Mouse (Mus musculus): ENCODE measurements around the gene Ifrd2. TPM values are rescaled to one million over a fixed set of nuclear protein-coding genes. Genes with fewer than 3 reads are reported as not detected.

The Ifrd2 gene
- polyA plus RNA-seq, 1 experiment from 2014 or later, result 16.5 TPM

DNA sequence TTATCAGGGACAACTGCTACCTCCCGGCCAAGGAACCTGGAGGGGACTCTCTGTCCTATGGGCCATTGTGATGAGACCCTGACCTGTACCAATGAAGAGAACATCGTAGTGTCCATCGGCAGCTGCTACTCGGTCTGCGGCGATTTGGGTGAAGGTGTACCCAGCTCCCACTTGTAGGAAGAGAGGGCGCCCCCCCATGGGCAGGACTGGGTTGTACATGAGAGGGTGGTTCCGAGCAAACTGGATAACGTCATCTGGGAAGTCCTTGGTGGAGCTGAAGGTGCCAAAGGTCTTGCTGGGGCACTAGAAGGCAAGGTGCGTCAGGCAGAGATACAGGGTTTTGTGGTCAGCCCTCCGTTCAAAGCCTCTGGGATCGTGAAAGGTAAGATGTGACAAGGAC lies 13.3 kb downstream of the Ifrd2 start:
- H3K4me2 ChIP-seq (replicated peaks), result no peak overlapping the region
- WGBS, result 85% methylated on average over 12 of the region's 12 CpGs

GRCm38 (mm10) chr9:107601275-107601674 lies 13.8 kb downstream of the Ifrd2 start:
- Histone ChIP-seq H3K27me3 (ENCODE audit: control insufficient read depth, insufficient read depth, low read length) (no peaks in the 10 kb centered on the region), H3K36me3 (replicated peaks; ENCODE audit: control insufficient read depth, insufficient read depth) (no peaks in the 10 kb centered on the region), H3K4me1 (replicated peaks; ENCODE audit: control insufficient read depth, insufficient read depth, low read length) (peaks cover 12% of the 10 kb centered on the region), H3K9me3 (ENCODE audit: control insufficient read depth, low read length) (no peaks in the 10 kb centered on the region), H3K27ac (no peak overlapping the region), H3K4me3 (replicated peaks; ENCODE audit: low read length) (no peak overlapping the region), H3K9ac (no peak overlapping the region), H3K4me2 (replicated peaks) (no peak overlapping the region)
- 87% methylated on average over 11 of the region's 11 CpGs for WGBS
- ATAC-seq (ENCODE audit: low FRiP score) (no peak), DNase-seq (ENCODE audit: low spot score) (no peak)

More for the DNA sequence above, 13.3 kb downstream of the Ifrd2 start:
- H3K4me3 ChIP-seq (replicated peaks; ENCODE audit: low read length), result no peak overlapping the region
- H3K27me3 ChIP-seq (ENCODE audit: control insufficient read depth, insufficient read depth, low read length), result no peaks in the 10 kb centered on the region
- DNase-seq (ENCODE audit: low spot score) (no peak), ATAC-seq (ENCODE audit: low FRiP score) (no peak)
- no peak overlapping the region for H3K27ac ChIP-seq
- no peaks in the 10 kb centered on the region for H3K9me3 ChIP-seq (ENCODE audit: control insufficient read depth, low read length)
- peaks cover 12% of the 10 kb centered on the region for H3K4me1 ChIP-seq (replicated peaks; ENCODE audit: control insufficient read depth, insufficient read depth, low read length)
- no peak overlapping the region for H3K9ac ChIP-seq
- H3K36me3 ChIP-seq (replicated peaks; ENCODE audit: control insufficient read depth, insufficient read depth), result no peaks in the 10 kb centered on the region

DNA sequence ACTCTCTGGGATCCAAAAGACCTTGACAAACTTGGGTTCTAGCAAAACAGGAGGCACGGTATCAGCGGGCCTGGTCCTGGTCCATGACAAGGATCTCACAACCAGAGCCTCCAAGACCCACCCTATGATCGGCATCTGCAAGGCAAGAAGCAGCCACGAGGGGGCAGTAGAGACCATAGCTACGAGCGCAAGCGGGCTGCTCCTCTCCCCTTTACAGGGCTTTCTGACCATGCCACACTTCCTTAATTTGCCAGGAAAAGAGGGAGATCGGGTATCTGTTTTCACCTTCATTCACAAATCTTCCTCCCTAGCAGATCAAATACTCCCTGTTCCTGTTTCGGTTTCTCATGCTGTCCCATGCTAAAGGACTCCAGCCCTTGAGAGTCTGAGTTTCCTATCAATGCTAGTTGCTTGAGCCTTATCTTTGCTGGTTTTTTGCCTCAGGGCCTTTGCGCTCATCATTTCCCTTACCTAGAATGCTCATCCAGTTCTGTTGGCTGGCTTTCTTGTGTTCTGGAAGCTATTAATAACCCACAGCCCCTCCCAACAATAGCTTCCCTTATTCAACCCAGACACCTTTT lies 14.7 kb downstream of the Ifrd2 start:
- ATAC-seq (ENCODE audit: low FRiP score) (peak; percentile 58; the same call in 1 of the 2 replicates), DNase-seq (ENCODE audit: low spot score) (peak; percentile 98)
- Histone ChIP-seq H3K9me3 (ENCODE audit: control insufficient read depth, low read length) (no peaks in the 10 kb centered on the region), H3K36me3 (replicated peaks; ENCODE audit: control insufficient read depth, insufficient read depth) (no peaks in the 10 kb centered on the region), H3K4me3 (replicated peaks; ENCODE audit: low read length) (no peak overlapping the region), H3K27ac (no peak overlapping the region), H3K4me2 (replicated peaks) (no peak overlapping the region), H3K27me3 (ENCODE audit: control insufficient read depth, insufficient read depth, low read length) (no peaks in the 10 kb centered on the region), H3K9ac (0 out of 2 replicates have a peak overlapping the region, but pooled peaks have one; percentile 33), H3K4me1 (replicated peaks; ENCODE audit: control insufficient read depth, insufficient read depth, low read length) (peaks cover 20% of the 10 kb centered on the region)
- WGBS, result 16% methylated on average over 10 of the region's 10 CpGs

- H3K36me3 ChIP-seq (replicated peaks; ENCODE audit: control insufficient read depth, insufficient read depth), result no peaks in the 10 kb centered on the region
- no peak overlapping the region for H3K9ac ChIP-seq
- 87% methylated on average over 6 of the region's 6 CpGs for WGBS
- H3K27me3 ChIP-seq (ENCODE audit: control insufficient read depth, insufficient read depth, low read length), result no peaks in the 10 kb centered on the region
- no peak overlapping the region for H3K4me2 ChIP-seq (replicated peaks)
- no peak overlapping the region for H3K4me3 ChIP-seq (replicated peaks; ENCODE audit: low read length)
- no peak for ATAC-seq (ENCODE audit: low FRiP score)
- no peak overlapping the region for H3K27ac ChIP-seq
- no peak for DNase-seq (ENCODE audit: low spot score)
- no peaks in the 10 kb centered on the region for H3K9me3 ChIP-seq (ENCODE audit: control insufficient read depth, low read length)
- H3K4me1 ChIP-seq (replicated peaks; ENCODE audit: control insufficient read depth, insufficient read depth, low read length), result peaks cover 22% of the 10 kb centered on the region
Measured at GRCm38 (mm10) chr9:107603251-107603650, 15.8 kb downstream of the Ifrd2 start.

GRCm38 (mm10) chr9:107605041-107605661 lies 17.7 kb downstream of the Ifrd2 start:
- Histone ChIP-seq H3K4me3 (replicated peaks; ENCODE audit: low read length) (no peak overlapping the region), H3K4me2 (replicated peaks) (peak overlapping the region; percentile 25; the same call in 1 of the 2 replicates), H3K36me3 (replicated peaks; ENCODE audit: control insufficient read depth, insufficient read depth) (no peaks in the 10 kb centered on the region), H3K27me3 (ENCODE audit: control insufficient read depth, insufficient read depth, low read length) (no peaks in the 10 kb centered on the region), H3K9ac (no peak overlapping the region), H3K9me3 (ENCODE audit: control insufficient read depth, low read length) (no peaks in the 10 kb centered on the region), H3K4me1 (replicated peaks; ENCODE audit: control insufficient read depth, insufficient read depth, low read length) (peaks cover 22% of the 10 kb centered on the region), H3K27ac (no peak overlapping the region)
- ATAC-seq (ENCODE audit: low FRiP score) (no peak), DNase-seq (ENCODE audit: low spot score) (no peak)
- 36% methylated on average over 23 of the region's 23 CpGs for WGBS

GRCm38 (mm10) chr9:107606591-107606990 lies 19.1 kb downstream of the Ifrd2 start:
- Histone ChIP-seq H3K27me3 (ENCODE audit: control insufficient read depth, insufficient read depth, low read length) (no peaks in the 10 kb centered on the region), H3K4me1 (replicated peaks; ENCODE audit: control insufficient read depth, insufficient read depth, low read length) (peaks cover 25% of the 10 kb centered on the region), H3K4me3 (replicated peaks; ENCODE audit: low read length) (no peak overlapping the region), H3K9me3 (ENCODE audit: control insufficient read depth, low read length) (no peaks in the 10 kb centered on the region), H3K36me3 (replicated peaks; ENCODE audit: control insufficient read depth, insufficient read depth) (no peaks in the 10 kb centered on the region), H3K9ac (0 out of 2 replicates have a peak overlapping the region, but pooled peaks have one; percentile 20), H3K27ac (no peak overlapping the region), H3K4me2 (replicated peaks) (no peak overlapping the region; the same call in 1 of the 2 replicates)
- ATAC-seq (ENCODE audit: low FRiP score) (no peak), DNase-seq (ENCODE audit: low spot score) (no peak)
- WGBS, result 26% methylated on average over 9 of the region's 9 CpGs

GRCm38 (mm10) chr9:107607036-107607435 lies 19.6 kb downstream of the Ifrd2 start:
- H3K4me1 ChIP-seq (replicated peaks; ENCODE audit: control insufficient read depth, insufficient read depth, low read length), result peaks cover 29% of the 10 kb centered on the region
- DNase-seq (ENCODE audit: low spot score) (no peak), ATAC-seq (ENCODE audit: low FRiP score) (no peak)
- no peaks in the 10 kb centered on the region for H3K27me3 ChIP-seq (ENCODE audit: control insufficient read depth, insufficient read depth, low read length)
- no peaks in the 10 kb centered on the region for H3K36me3 ChIP-seq (replicated peaks; ENCODE audit: control insufficient read depth, insufficient read depth)
- no peak overlapping the region; the same call in 1 of the 2 replicates for H3K4me2 ChIP-seq (replicated peaks)
- H3K4me3 ChIP-seq (replicated peaks; ENCODE audit: low read length), result no peak overlapping the region
- no peaks in the 10 kb centered on the region for H3K9me3 ChIP-seq (ENCODE audit: control insufficient read depth, low read length)
- H3K27ac ChIP-seq, result no peak overlapping the region
- 0 out of 2 replicates have a peak overlapping the region, but pooled peaks have one; percentile 20 for H3K9ac ChIP-seq
- 56% methylated on average over 2 of the region's 2 CpGs for WGBS

- H3K9me3 ChIP-seq (ENCODE audit: control insufficient read depth, low read length), result no peaks in the 10 kb centered on the region
- H3K4me3 ChIP-seq (replicated peaks; ENCODE audit: low read length), result no peak overlapping the region
- no peak overlapping the region for H3K27ac ChIP-seq
- WGBS, result 56% methylated on average over 9 of the region's 9 CpGs
- H3K27me3 ChIP-seq (ENCODE audit: control insufficient read depth, insufficient read depth, low read length), result no peaks in the 10 kb centered on the region
- peaks cover 29% of the 10 kb centered on the region for H3K4me1 ChIP-seq (replicated peaks; ENCODE audit: control insufficient read depth, insufficient read depth, low read length)
- H3K4me2 ChIP-seq (replicated peaks), result no peak overlapping the region
- H3K36me3 ChIP-seq (replicated peaks; ENCODE audit: control insufficient read depth, insufficient read depth), result no peaks in the 10 kb centered on the region
- no peak for DNase-seq (ENCODE audit: low spot score)
- no peak for ATAC-seq (ENCODE audit: low FRiP score)
- no peak overlapping the region for H3K9ac ChIP-seq
Measured at GRCm38 (mm10) chr9:107607653-107608245, 20.3 kb downstream of the Ifrd2 start.

GRCm38 (mm10) chr9:107608741-107609432 lies 21.4 kb downstream of the Ifrd2 start, which contains the start of gene Sema3b:
TSS of gene Sema3b (minus strand) at chr9:107609229.
- Histone ChIP-seq H3K4me2 (replicated peaks) (no peak within 1 kb of the TSS), H3K9me3 (ENCODE audit: control insufficient read depth, low read length) (no peaks in the 10 kb centered on the region), H3K4me3 (replicated peaks; ENCODE audit: low read length) (no peak within 1 kb of the TSS), H3K27ac (no peak within 1 kb of the TSS), H3K27me3 (ENCODE audit: control insufficient read depth, insufficient read depth, low read length) (no peaks in the 10 kb centered on the region), H3K36me3 (replicated peaks; ENCODE audit: control insufficient read depth, insufficient read depth) (peaks cover 4% of the 10 kb centered on the region; the same call in 1 of the 2 replicates), H3K9ac (no peak within 1 kb of the TSS), H3K4me1 (replicated peaks; ENCODE audit: control insufficient read depth, insufficient read depth, low read length) (peaks cover 29% of the 10 kb centered on the region)
- WGBS, result 48% methylated on average over 12 of the region's 12 CpGs
- no peak for ATAC-seq (ENCODE audit: low FRiP score)
- DNase-seq (ENCODE audit: low spot score), result no peak

Data from hindbrain, embryonic 14.5 days (tissue).